Mouse (Mus musculus) B cell, adult 67 days (primary cell): ENCODE data around the gene Scaf1. TPM values are rescaled to one million over a fixed set of nuclear protein-coding genes. Genes with fewer than 3 reads are reported as not detected.

ENCODE experiments used
- total RNA-seq, 2 experiments: library from RNA; stranded (reverse); gene quantifications; 4 replicates each; pipeline ENCODE4 v1.2.4; 2023

The Scaf1 gene
- total RNA-seq: 100 to 1,000 TPM; 100 to 104 TPM

DNA sequence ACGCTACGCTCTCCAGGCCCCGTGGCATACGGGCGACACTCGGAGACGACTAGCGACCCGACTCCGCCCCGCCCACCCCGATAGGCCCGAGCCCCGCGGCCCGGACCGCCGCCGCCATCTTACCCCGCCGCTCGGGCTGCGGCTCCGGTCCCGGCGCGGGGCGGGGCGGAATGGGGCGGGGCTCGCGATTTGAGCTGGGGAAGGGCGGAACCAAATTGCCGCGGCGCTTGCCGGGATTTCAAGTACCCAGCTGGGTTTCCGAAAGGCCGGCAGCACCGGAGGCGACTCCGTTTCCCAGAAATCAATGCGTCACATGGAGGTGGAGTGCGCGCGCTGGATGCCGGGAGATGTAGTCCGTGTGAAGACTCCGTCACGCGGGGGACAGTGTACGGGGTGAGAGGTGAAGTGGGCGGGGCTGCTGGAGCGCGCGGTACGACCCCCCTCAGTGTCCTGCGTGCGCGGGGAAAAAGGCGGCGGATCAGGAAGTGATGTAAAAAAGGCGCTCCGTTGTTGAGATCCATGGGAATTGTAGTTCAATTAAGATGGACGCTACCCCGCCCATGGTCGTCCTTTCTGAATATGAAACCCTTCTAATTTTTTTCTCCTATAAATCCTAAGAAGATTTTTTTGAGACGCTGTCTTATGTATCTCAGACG lies at the start of gene Scaf1:
TSS of gene Scaf1 (minus strand) at position 407 of the 656 bp plus-strand sequence.

DNA sequence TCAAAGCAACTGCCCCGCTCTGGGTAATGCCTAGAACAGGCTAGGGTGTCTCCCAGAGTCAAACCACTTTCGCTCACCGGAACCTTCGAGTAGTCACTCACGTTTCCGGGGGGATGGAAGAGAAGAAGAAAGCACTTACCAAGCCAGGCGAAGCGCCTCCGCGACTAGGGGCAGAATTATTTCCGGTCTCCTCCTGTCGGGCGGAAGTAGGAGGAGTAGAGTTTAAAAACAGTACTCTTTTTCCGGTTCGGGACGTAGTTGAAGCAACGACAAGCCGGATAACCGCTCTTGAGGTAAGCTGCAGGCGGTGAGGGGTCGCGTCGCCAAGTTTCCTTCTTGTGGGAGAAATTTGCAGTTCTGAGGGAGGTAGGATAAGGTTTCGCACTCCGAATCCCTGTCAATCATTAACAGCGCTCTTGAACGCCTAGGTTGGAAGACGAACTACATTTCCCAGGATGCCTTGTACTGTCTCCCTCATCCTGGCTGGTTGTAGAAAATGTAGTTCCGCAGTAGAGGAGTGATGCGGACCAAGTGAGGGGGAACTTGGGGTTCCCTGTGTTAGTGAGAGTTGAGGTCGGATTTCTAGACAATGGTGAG lies 46.2 kb upstream of the Scaf1 start, which contains the start of the genes Nosip and Prrg2:
TSS of gene Nosip (plus strand) at position 191 of the 597 bp plus-strand sequence.
TSS of gene Prrg2 (minus strand) at position 439 of the 597 bp plus-strand sequence.

GRCm38 (mm10) chr7:45052862-45053116 lies 36.6 kb upstream of the Scaf1 start, which contains the start of gene Prr12:
Prr12 (minus strand) TSS chr7:45052881.

GRCm38 (mm10) chr7:45017242-45018061 lies 1.3 kb upstream of the Scaf1 start, which contains the start of gene Rras:
Rras (plus strand) TSS chr7:45017961.

DNA sequence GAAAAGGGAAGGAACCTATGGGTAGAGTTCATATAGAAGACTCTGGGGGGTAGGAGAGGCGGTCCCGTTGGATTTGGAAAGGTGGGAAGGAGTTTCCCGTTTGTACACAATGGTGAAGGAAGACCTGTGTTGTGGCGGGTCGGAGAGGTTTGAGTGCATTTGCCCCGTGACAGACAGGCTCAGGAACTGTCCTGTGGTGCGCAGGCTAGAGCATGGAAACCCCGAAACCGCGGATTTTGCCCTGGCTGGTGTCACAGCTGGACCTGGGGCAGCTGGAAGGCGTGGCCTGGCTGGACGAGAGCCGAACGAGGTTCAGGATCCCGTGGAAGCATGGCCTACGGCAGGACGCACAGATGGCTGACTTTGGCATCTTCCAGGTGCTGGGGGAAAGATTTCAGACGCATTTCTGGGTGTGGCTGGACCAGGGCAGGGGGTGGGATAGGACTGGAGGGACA lies 17.6 kb downstream of the Scaf1 start, which contains the start of gene Bcl2l12:
TSS of gene Bcl2l12 (minus strand) at position 212 of the 455 bp plus-strand sequence.

DNA sequence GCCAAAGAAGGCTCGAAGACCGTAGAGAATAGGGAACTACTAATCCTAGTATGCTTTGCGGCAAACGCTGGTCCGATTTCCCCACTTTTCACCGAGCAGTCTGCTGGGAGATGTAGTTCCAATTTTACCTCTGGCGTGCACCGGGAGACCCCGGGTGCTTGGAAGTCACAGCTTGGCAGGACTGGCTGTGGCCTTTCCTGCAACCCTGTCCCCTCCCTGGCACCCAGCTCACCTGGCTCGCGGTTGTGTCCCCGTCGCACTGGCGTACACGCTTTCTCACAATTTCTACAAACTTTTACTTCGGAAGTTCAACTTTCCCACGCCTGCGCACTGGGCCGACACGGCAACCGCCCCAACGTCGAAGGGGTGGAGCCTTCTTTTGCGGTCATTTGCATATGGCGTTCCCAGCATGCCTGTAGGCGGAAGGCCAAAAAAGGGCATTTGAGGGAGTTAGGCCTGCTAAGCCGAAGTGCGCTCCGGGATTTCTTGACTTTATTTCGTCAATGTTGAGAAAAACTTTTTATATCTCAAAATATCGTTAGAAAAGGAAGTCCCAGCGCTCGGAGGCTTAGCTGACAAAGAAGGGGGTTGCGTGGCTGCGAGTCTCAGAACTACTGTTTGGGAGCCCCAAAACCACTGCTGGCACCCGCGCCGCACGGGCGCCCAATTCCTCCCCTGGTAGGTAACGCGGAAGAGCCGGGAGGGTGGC lies 18.8 kb downstream of the Scaf1 start, which contains the start of gene Irf3:
TSS of gene Irf3 (plus strand) at position 418 of the 709 bp plus-strand sequence.

GRCm38 (mm10) chr7:44986192-44986878 lies 29.8 kb downstream of the Scaf1 start, which contains the start of gene Prmt1:
Prmt1 (minus strand) TSS chr7:44986568.

GRCm38 (mm10) chr7:44974383-44975116 lies 41.6 kb downstream of the Scaf1 start, which contains the start of gene Cpt1c:
Cpt1c (minus strand) TSS chr7:44974851.

Other genes with a start within 250 kb of the Scaf1 start
- 10 to 100 TPM; 53.1 to 61.7 TPM for gene Nup62, start 200.3 kb downstream of the Scaf1 start, total RNA-seq
- 100 to 1,000 TPM; 155 to 234 TPM for gene Il4i1, start 200.0 kb downstream of the Scaf1 start, total RNA-seq
- gene Atf5, start 199.7 kb downstream of the Scaf1 start, total RNA-seq: 1 to 10 TPM; 3.8 to 4.1 TPM
- gene Akt1s1, start 167.4 kb downstream of the Scaf1 start, total RNA-seq: 10 to 100 TPM; 47.4 to 54.3 TPM
- gene Tbc1d17, start 167.3 kb downstream of the Scaf1 start, total RNA-seq: 100 to 1,000 TPM; 116 to 132 TPM
- 10 to 100 TPM; 75.0 to 80.9 TPM for gene Pnkp, start 159.2 kb downstream of the Scaf1 start, total RNA-seq
- 10 to 100 TPM; 14.0 to 23.5 TPM for gene Ptov1, start 146.6 kb downstream of the Scaf1 start, total RNA-seq
- gene Med25, start 123.7 kb downstream of the Scaf1 start, total RNA-seq: 10 to 100 TPM; 67.9 to 78.3 TPM
- gene Fuz, start 120.3 kb downstream of the Scaf1 start, total RNA-seq: 10 to 100 TPM; 31.4 to 50.1 TPM
- gene Ap2a1, start 86.9 kb downstream of the Scaf1 start, total RNA-seq: 100 to 1,000 TPM in 1 of 2 experiments, 10 to 100 TPM in 1; 92.5 to 101 TPM
- gene Tsks, start 73.2 kb downstream of the Scaf1 start, total RNA-seq: not detected
- gene Cpt1c, start 41.5 kb downstream of the Scaf1 start, total RNA-seq: not detected
- 100 to 1,000 TPM; 154 to 155 TPM for gene Prmt1, start 29.8 kb downstream of the Scaf1 start, total RNA-seq
- 100 to 1,000 TPM; 195 TPM for gene Irf3, start 18.7 kb downstream of the Scaf1 start, total RNA-seq
- 10 to 100 TPM; 35.3 to 36.9 TPM for gene Bcl2l12, start 17.7 kb downstream of the Scaf1 start, total RNA-seq
- 10 to 100 TPM; 20.1 to 20.2 TPM for gene Rras, start 1.6 kb upstream of the Scaf1 start, total RNA-seq
- 10 to 100 TPM; 77.6 to 78.0 TPM for gene Prr12, start 36.5 kb upstream of the Scaf1 start, total RNA-seq
- 10 to 100 TPM; 65.6 to 78.2 TPM for gene Nosip, start 46.1 kb upstream of the Scaf1 start, total RNA-seq
- gene Prrg2, start 46.3 kb upstream of the Scaf1 start, total RNA-seq: 1 to 10 TPM; 2.9 to 3.9 TPM
- 1 to 10 TPM; 3.6 to 6.8 TPM for gene Rcn3, start 75.9 kb upstream of the Scaf1 start, total RNA-seq
- 10 to 100 TPM; 29.9 to 39.6 TPM for gene Fcgrt, start 87.5 kb upstream of the Scaf1 start, total RNA-seq
- 1,000 to 10,000 TPM; 2,440 to 2,508 TPM for gene Rps11, start 108.1 kb upstream of the Scaf1 start, total RNA-seq
- gene Rpl13a, start 112.4 kb upstream of the Scaf1 start, total RNA-seq: 1,000 to 10,000 TPM; 4,339 to 4,395 TPM
- not detected for gene Gm45713, start 119.9 kb upstream of the Scaf1 start, total RNA-seq
- gene Flt3l, start 120.1 kb upstream of the Scaf1 start, total RNA-seq: 10 to 100 TPM; 77.8 to 83.8 TPM
- gene Pih1d1, start 137.9 kb upstream of the Scaf1 start, total RNA-seq: 10 to 100 TPM; 40.5 to 51.7 TPM
- gene Aldh16a1, start 138.2 kb upstream of the Scaf1 start, total RNA-seq: 100 to 1,000 TPM; 128 to 137 TPM
- not detected for gene Slc17a7, start 147.6 kb upstream of the Scaf1 start, total RNA-seq
- gene Gfy, start 163.2 kb upstream of the Scaf1 start, total RNA-seq: not detected
- gene Pth2, start 164.6 kb upstream of the Scaf1 start, total RNA-seq: not detected
- gene Ccdc155, start 188.5 kb upstream of the Scaf1 start, total RNA-seq: 1 to 10 TPM in 1 of 2 experiments, under 1 TPM in 1; 0.46 to 1.1 TPM
- 1 to 10 TPM in 1 of 2 experiments, under 1 TPM in 1; 0.83 to 2.3 TPM for gene Dkkl1, start 195.8 kb upstream of the Scaf1 start, total RNA-seq
- not detected for gene Tead2, start 199.4 kb upstream of the Scaf1 start, total RNA-seq
- 1,000 to 10,000 TPM; 1,836 to 1,886 TPM for gene Cd37, start 222.8 kb upstream of the Scaf1 start, total RNA-seq
- not detected for gene Slc6a16, start 224.7 kb upstream of the Scaf1 start, total RNA-seq